Mouse (Mus musculus) erythroblast, embryonic 14.5 days (primary cell): Measurements from ENCODE around the gene Ubfd1.

Source experiments
- GATA1 ChIP-seq: IDR thresholded peaks from 2 replicates; pipeline ENCODE4 v1.6.1; 2012; ENCODE audit warnings: low read length, inconsistent platforms, mixed read lengths
- TAL1 ChIP-seq: IDR thresholded peaks from 3 replicates; pipeline ENCODE4 v1.6.1; 2012; ENCODE audit warnings: low read length, inconsistent platforms, mixed read lengths

- no peak for TF ChIP-seq GATA1
- no peak for TF ChIP-seq TAL1
Observed at GRCm38 (mm10) chr7:122020273-122020666, 46.7 kb upstream of the Ubfd1 start.
